Mouse (Mus musculus) limb, embryonic 14.5 days (tissue): ENCODE data around the gene Nat8f6. TPM values are rescaled to one million over a fixed set of nuclear protein-coding genes. Genes with fewer than 3 reads are reported as not detected.
"Not testable (repeated sequence)": the region's sequence is repeated elsewhere in the genome, so short reads cannot be mapped to it uniquely, and the experiment has no call there.

ENCODE experiments used
- ATAC-seq: fragments of 200-750 bp; cut with Nextera tagmentation; 2 replicates; pipeline ENCODE4 v1.8.0; 2017; ENCODE audit warnings: low read depth, moderate number of reproducible peaks, moderate TSS enrichment; ENCODE audit not compliant: low FRiP score
- DNase-seq: peaks from one replicate; pipeline ENCODE4 v3.0.0-alpha.2; 2015; ENCODE audit warnings: low spot score
- H3K27ac ChIP-seq: fragments of 300-500 bp; sonication (generic); replicated peaks from 2 replicates; pipeline ENCODE4 v1.5.1; 2014; ENCODE audit warnings: low read depth, mild to moderate bottlenecking, low read length, moderate library complexity, mixed read lengths
- H3K27me3 ChIP-seq: fragments of 300-500 bp; sonication (generic); 2 replicates; pipeline ENCODE4 v1.6.1; 2014; ENCODE audit warnings: low read length, mixed read lengths; ENCODE audit not compliant: control insufficient read depth, insufficient read depth
- H3K36me3 ChIP-seq: fragments of 300-500 bp; sonication (generic); 2 replicates; pipeline ENCODE4 v1.6.1; 2014; ENCODE audit warnings: mild to moderate bottlenecking, low read length, moderate library complexity, mixed read lengths; ENCODE audit not compliant: control insufficient read depth, insufficient read depth
- H3K4me1 ChIP-seq: fragments of 300-500 bp; sonication (generic); 2 replicates; pipeline ENCODE4 v1.6.1; 2014; ENCODE audit warnings: antibody characterized with exemption, low read length, mixed read lengths; ENCODE audit not compliant: control insufficient read depth, insufficient read depth
- H3K4me2 ChIP-seq: fragments of 300-500 bp; sonication (generic); replicated peaks from 2 replicates; pipeline ENCODE4 v1.6.1; 2014; ENCODE audit warnings: low read depth, mild to moderate bottlenecking, low read length, moderate library complexity; ENCODE audit not compliant: severe bottlenecking
- H3K4me3 ChIP-seq: fragments of 300-500 bp; sonication (generic); replicated peaks from 2 replicates; pipeline ENCODE4 v1.5.1; 2014; ENCODE audit warnings: low read length
- H3K9ac ChIP-seq: fragments of 300-500 bp; sonication (generic); 2 replicates; pipeline ENCODE4 v1.6.1; 2014; ENCODE audit warnings: mild to moderate bottlenecking, low read depth, low read length, moderate library complexity; ENCODE audit not compliant: severe bottlenecking
- H3K9me3 ChIP-seq: fragments of 300-500 bp; sonication (generic); 2 replicates; pipeline ENCODE4 v1.6.1; 2016; ENCODE audit warnings: low read length; ENCODE audit not compliant: control insufficient read depth
- WGBS: fragments of 180-500 bp; shearing (Covaris S2); extraction: QIAGEN DNeasy Blood & Tissue Kit; methylation state at CpG from one replicate; pipeline ENCODE4 v1.1.7; 2014; 5-methylcytosine and 5-hydroxymethylcytosine counted together
- microRNA-seq: library from miRNA; unstranded; fragments of <30 nt; microRNA quantifications from one replicate; pipeline ENCODE4, GENCODE M21; 2016
- polyA plus RNA-seq, 2 experiments: library from polyadenylated mRNA; depleted of rRNA in 1 of 2; stranded (reverse) in 1 of 2; unstranded in 1 of 2; fragments of >200 nt; fragmentation: Nextera tagmentation in 1 of 2; extraction: Ambion mirVana in 1 of 2; gene quantifications; 2 replicates each; pipeline versions ENCODE4 v1.2.1 to v1.2.3; 2012 to 2014

The Nat8f6 gene
- polyA plus RNA-seq, 2 experiments: 0.08 TPM; not detected in 1

GRCm38 (mm10) chr6:85762678-85763077 lies 58.1 kb downstream of the Nat8f6 start:
- H3K9ac ChIP-seq, ATAC-seq, H3K4me1 ChIP-seq, H3K27me3 ChIP-seq, DNase-seq, H3K9me3 ChIP-seq, H3K36me3 ChIP-seq, H3K4me3 ChIP-seq, H3K27ac ChIP-seq, H3K4me2 ChIP-seq: not testable (repeated sequence)
- 100% methylated on average over 1 of the region's 2 CpGs for WGBS

Small RNA genes lying within 50 kb of the gene (microRNA-seq; reads per million reads assigned to microRNA genes)
- gene Mir6375: not detected

Other genes starting within 250 kb of the Nat8f6 start
- gene Alms1, start 233.4 kb downstream of the Nat8f6 start, polyA plus RNA-seq (2012; rRNA removed): 4.7 and 4.9 TPM in 2 replicates
- 4.5 and 6.2 TPM in 2 replicates for gene Alms1, start 233.4 kb downstream of the Nat8f6 start, polyA plus RNA-seq (2014; fragmentation: Nextera tagmentation; extraction: Ambion mirVana)
- gene Nat8f7, start 107.7 kb downstream of the Nat8f6 start, polyA plus RNA-seq (2012; rRNA removed): 0.04 and 0.15 TPM in 2 replicates
- not detected in 2 replicates for gene Nat8f7, start 107.7 kb downstream of the Nat8f6 start, polyA plus RNA-seq (2014; fragmentation: Nextera tagmentation; extraction: Ambion mirVana)
- 0.08 TPM in 1 of 2 replicates, not detected in the other for gene Nat8f3, start 55.2 kb downstream of the Nat8f6 start, polyA plus RNA-seq (2012; rRNA removed)
- not detected in 2 replicates for gene Nat8f3, start 55.2 kb downstream of the Nat8f6 start, polyA plus RNA-seq (2014; fragmentation: Nextera tagmentation; extraction: Ambion mirVana)
- gene Nat8f5, start within 50 bp of the Nat8f6 start, polyA plus RNA-seq (2012; rRNA removed): 0.18 TPM in 1 of 2 replicates, not detected in the other
- not detected in 2 replicates for gene Nat8f5, start within 50 bp of the Nat8f6 start, polyA plus RNA-seq (2014; fragmentation: Nextera tagmentation; extraction: Ambion mirVana)
- 0.10 TPM in 1 of 2 replicates, not detected in the other for gene Nat8, start 11.1 kb upstream of the Nat8f6 start, polyA plus RNA-seq (2012; rRNA removed)
- gene Nat8, start 11.1 kb upstream of the Nat8f6 start, polyA plus RNA-seq (2014; fragmentation: Nextera tagmentation; extraction: Ambion mirVana): 0.18 TPM in 1 of 2 replicates, not detected in the other
- 0.06 TPM in 1 of 2 replicates, not detected in the other for gene Nat8f2, start 48.2 kb upstream of the Nat8f6 start, polyA plus RNA-seq (2012; rRNA removed)
- gene Nat8f2, start 48.2 kb upstream of the Nat8f6 start, polyA plus RNA-seq (2014; fragmentation: Nextera tagmentation; extraction: Ambion mirVana): not detected in 2 replicates
- gene Nat8f4, start 83.9 kb upstream of the Nat8f6 start, polyA plus RNA-seq (2012; rRNA removed): 1.7 TPM in 2 replicates
- gene Nat8f4, start 83.9 kb upstream of the Nat8f6 start, polyA plus RNA-seq (2014; fragmentation: Nextera tagmentation; extraction: Ambion mirVana): 1.9 and 2.0 TPM in 2 replicates
- gene Tprkb, start 90.9 kb upstream of the Nat8f6 start, polyA plus RNA-seq (2012; rRNA removed): 27.2 and 30.1 TPM in 2 replicates
- 25.8 and 31.5 TPM in 2 replicates for gene Tprkb, start 90.9 kb upstream of the Nat8f6 start, polyA plus RNA-seq (2014; fragmentation: Nextera tagmentation; extraction: Ambion mirVana)
- gene Nat8f1, start 94.7 kb upstream of the Nat8f6 start, polyA plus RNA-seq (2012; rRNA removed): 7.7 and 9.4 TPM in 2 replicates
- gene Nat8f1, start 94.7 kb upstream of the Nat8f6 start, polyA plus RNA-seq (2014; fragmentation: Nextera tagmentation; extraction: Ambion mirVana): 6.9 and 7.0 TPM in 2 replicates
- gene Dusp11, start 140.7 kb upstream of the Nat8f6 start, polyA plus RNA-seq (2012; rRNA removed): 115 and 130 TPM in 2 replicates
- 46.3 and 56.4 TPM in 2 replicates for gene Dusp11, start 140.7 kb upstream of the Nat8f6 start, polyA plus RNA-seq (2014; fragmentation: Nextera tagmentation; extraction: Ambion mirVana)
- not detected in 2 replicates for gene Figla, start 195.2 kb upstream of the Nat8f6 start, polyA plus RNA-seq (2012; rRNA removed)
- not detected in 2 replicates for gene Figla, start 195.2 kb upstream of the Nat8f6 start, polyA plus RNA-seq (2014; fragmentation: Nextera tagmentation; extraction: Ambion mirVana)
- 2.3 and 2.6 TPM in 2 replicates for gene Add2, start 207.7 kb upstream of the Nat8f6 start, polyA plus RNA-seq (2012; rRNA removed)
- 1.4 and 2.6 TPM in 2 replicates for gene Add2, start 207.7 kb upstream of the Nat8f6 start, polyA plus RNA-seq (2014; fragmentation: Nextera tagmentation; extraction: Ambion mirVana)